Mouse (Mus musculus): ENCODE results near the gene Tcfl5. TPM values are rescaled to one million over a fixed set of nuclear protein-coding genes. Genes with fewer than 3 reads are reported as not detected.

Tcfl5 gene
- 0.91 and 1.1 TPM in 2 replicates for polyA plus RNA-seq (2012; rRNA removed)

GRCm38 (mm10) chr2:180642555-180643260 is at the start of gene Tcfl5:
Gene Tcfl5 (minus strand): TSS chr2:180642708.
- TF ChIP-seq CTCF (IDR thresholded peaks at IDR 0.05; ENCODE audit: extremely low read depth, insufficient read depth, low read length) (no peak), POLR2A (IDR thresholded peaks at IDR 0.05; ENCODE audit: extremely low read depth, insufficient read depth, low read length) (no peak)
- no peaks in the 10 kb centered on the region for H3K4me1 ChIP-seq (ENCODE audit: control insufficient read depth, insufficient read depth, low read length)
- H3K4me3 ChIP-seq (ENCODE audit: insufficient read depth, low read length), result no peak within 1 kb of the TSS
- H3K27ac ChIP-seq (ENCODE audit: insufficient read depth, low read length), result no peak within 1 kb of the TSS

DNA sequence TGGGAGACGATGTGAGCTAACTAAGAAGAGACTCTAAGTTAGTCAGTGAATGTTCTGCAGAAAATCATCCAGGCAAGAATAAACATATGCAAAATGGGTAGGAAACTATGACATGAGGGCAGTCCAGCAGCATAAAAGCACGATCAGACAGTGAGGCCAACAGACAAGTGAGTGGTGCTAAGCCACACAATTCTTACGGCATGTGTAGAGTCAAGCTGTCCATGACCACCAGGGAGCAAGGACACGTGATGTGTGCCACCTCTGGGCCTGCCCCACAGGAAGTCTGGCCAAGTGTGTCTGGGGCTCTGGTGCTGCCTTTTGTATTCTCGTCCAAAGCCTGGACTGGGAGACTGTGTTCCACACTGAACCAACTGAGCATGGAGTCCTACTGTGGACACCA is 47.3 kb upstream of the Tcfl5 start:
- Histone ChIP-seq H3K4me3 (ENCODE audit: insufficient read depth, low read length) (no peak overlapping the region), H3K27ac (ENCODE audit: insufficient read depth, low read length) (no peak overlapping the region), H3K4me1 (ENCODE audit: control insufficient read depth, insufficient read depth, low read length) (peaks cover 12% of the 10 kb centered on the region)
- TF ChIP-seq CTCF (IDR thresholded peaks at IDR 0.05; ENCODE audit: extremely low read depth, insufficient read depth, low read length) (no peak), POLR2A (IDR thresholded peaks at IDR 0.05; ENCODE audit: extremely low read depth, insufficient read depth, low read length) (no peak)

GRCm38 (mm10) chr2:180684031-180684430 is 41.5 kb upstream of the Tcfl5 start:
- Histone ChIP-seq H3K4me3 (ENCODE audit: insufficient read depth, low read length) (no peak overlapping the region), H3K4me1 (ENCODE audit: control insufficient read depth, insufficient read depth, low read length) (no peaks in the 10 kb centered on the region), H3K27ac (ENCODE audit: insufficient read depth, low read length) (no peak overlapping the region)
- TF ChIP-seq CTCF (IDR thresholded peaks at IDR 0.05; ENCODE audit: extremely low read depth, insufficient read depth, low read length), result no peak
- no peak for TF ChIP-seq POLR2A (IDR thresholded peaks at IDR 0.05; ENCODE audit: extremely low read depth, insufficient read depth, low read length)

DNA sequence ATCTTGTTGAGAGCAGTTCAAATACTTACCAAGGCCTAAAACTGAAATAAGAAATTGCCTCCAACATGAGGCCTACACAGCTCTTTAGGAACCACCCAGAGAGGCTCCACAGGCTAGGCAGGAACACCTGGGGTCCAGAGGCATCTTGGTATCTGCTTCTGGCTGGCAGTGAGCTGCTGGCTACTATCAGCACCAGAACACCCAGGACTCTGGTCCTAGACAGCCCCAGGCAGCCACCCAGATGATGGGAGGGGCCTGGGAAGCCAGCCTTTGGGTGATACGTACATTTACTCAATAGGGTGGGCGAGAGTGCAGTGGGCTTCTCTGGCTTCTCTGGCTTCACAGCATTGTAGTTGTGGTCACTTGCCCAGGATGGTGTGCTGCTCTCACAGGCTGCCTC is 41.0 kb upstream of the Tcfl5 start:
- no peak for TF ChIP-seq CTCF (IDR thresholded peaks at IDR 0.05; ENCODE audit: extremely low read depth, insufficient read depth, low read length)
- TF ChIP-seq POLR2A (IDR thresholded peaks at IDR 0.05; ENCODE audit: extremely low read depth, insufficient read depth, low read length), result no peak
- no peak overlapping the region for H3K4me3 ChIP-seq (ENCODE audit: insufficient read depth, low read length)

GRCm38 (mm10) chr2:180681225-180681624 is 38.7 kb upstream of the Tcfl5 start:
- H3K4me1 ChIP-seq (ENCODE audit: control insufficient read depth, insufficient read depth, low read length), result no peaks in the 10 kb centered on the region
- no peak for TF ChIP-seq POLR2A (IDR thresholded peaks at IDR 0.05; ENCODE audit: extremely low read depth, insufficient read depth, low read length)
- TF ChIP-seq CTCF (IDR thresholded peaks at IDR 0.05; ENCODE audit: extremely low read depth, insufficient read depth, low read length), result no peak
- H3K4me3 ChIP-seq (ENCODE audit: insufficient read depth, low read length), result no peak overlapping the region
- H3K27ac ChIP-seq (ENCODE audit: insufficient read depth, low read length), result no peak overlapping the region

More for the DNA sequence above, 41.0 kb upstream of the Tcfl5 start:
- no peaks in the 10 kb centered on the region for H3K4me1 ChIP-seq (ENCODE audit: control insufficient read depth, insufficient read depth, low read length)
- no peak overlapping the region for H3K27ac ChIP-seq (ENCODE audit: insufficient read depth, low read length)

GRCm38 (mm10) chr2:180678609-180679140 is 36.2 kb upstream of the Tcfl5 start:
- H3K4me3 ChIP-seq (ENCODE audit: insufficient read depth, low read length), result no peak overlapping the region
- TF ChIP-seq CTCF (IDR thresholded peaks at IDR 0.05; ENCODE audit: extremely low read depth, insufficient read depth, low read length), result peak; percentile 69
- TF ChIP-seq POLR2A (IDR thresholded peaks at IDR 0.05; ENCODE audit: extremely low read depth, insufficient read depth, low read length), result 0 out of 2 replicates have a peak, but pooled peaks have one; percentile 24
- no peaks in the 10 kb centered on the region for H3K4me1 ChIP-seq (ENCODE audit: control insufficient read depth, insufficient read depth, low read length)
- no peak overlapping the region for H3K27ac ChIP-seq (ENCODE audit: insufficient read depth, low read length)

DNA sequence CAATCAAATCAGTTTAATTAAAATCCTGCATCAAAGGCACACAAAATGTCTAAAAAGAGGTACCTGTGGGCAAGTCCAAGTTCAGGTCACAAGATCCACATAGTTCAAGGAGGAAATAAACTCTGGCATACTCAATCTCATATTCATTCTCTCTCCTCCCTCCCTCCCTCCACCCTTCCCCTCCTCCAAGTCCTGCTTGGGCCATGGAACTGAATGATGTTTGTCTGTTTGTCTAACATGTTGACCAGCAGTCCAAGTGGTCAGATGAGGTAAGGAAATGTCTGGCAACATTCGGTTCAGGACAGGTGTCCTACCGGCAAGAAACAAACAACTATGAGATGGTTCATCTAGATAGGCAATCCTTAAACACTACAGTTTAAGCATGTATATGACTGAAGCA is 34.2 kb upstream of the Tcfl5 start:
- Histone ChIP-seq H3K4me1 (ENCODE audit: control insufficient read depth, insufficient read depth, low read length) (no peaks in the 10 kb centered on the region), H3K27ac (ENCODE audit: insufficient read depth, low read length) (no peak overlapping the region), H3K4me3 (ENCODE audit: insufficient read depth, low read length) (no peak overlapping the region)
- TF ChIP-seq CTCF (IDR thresholded peaks at IDR 0.05; ENCODE audit: extremely low read depth, insufficient read depth, low read length), result no peak
- no peak for TF ChIP-seq POLR2A (IDR thresholded peaks at IDR 0.05; ENCODE audit: extremely low read depth, insufficient read depth, low read length)

DNA sequence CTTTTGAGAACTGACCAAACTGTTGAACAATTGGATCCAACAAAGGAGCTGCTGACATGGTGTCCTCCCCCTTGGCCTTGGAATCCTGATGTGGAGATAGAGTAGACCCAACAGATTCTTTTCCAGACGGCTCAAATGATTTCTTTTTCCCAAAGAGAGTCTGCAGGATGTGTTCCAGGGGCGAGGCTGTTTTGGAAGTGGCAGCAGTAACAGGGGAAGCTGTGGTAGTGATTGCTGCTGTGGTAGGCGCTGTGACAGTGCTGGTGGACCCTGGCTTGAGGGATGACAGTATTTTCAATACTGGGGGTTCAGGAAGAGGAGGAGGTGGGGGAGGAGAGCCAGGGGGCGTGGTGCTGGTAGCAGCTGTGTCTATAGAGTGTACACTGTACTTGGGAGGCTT is 19.5 kb upstream of the Tcfl5 start:
- Histone ChIP-seq H3K4me3 (ENCODE audit: insufficient read depth, low read length) (no peak overlapping the region), H3K4me1 (ENCODE audit: control insufficient read depth, insufficient read depth, low read length) (peaks cover 2% of the 10 kb centered on the region; the same call in 1 of the 2 replicates), H3K27ac (ENCODE audit: insufficient read depth, low read length) (no peak overlapping the region)
- TF ChIP-seq POLR2A (IDR thresholded peaks at IDR 0.05; ENCODE audit: extremely low read depth, insufficient read depth, low read length), result no peak
- TF ChIP-seq CTCF (IDR thresholded peaks at IDR 0.05; ENCODE audit: extremely low read depth, insufficient read depth, low read length), result no peak

GRCm38 (mm10) chr2:180660521-180660920 is 18.0 kb upstream of the Tcfl5 start:
- H3K4me1 ChIP-seq (ENCODE audit: control insufficient read depth, insufficient read depth, low read length), result peaks cover 2% of the 10 kb centered on the region; the same call in 1 of the 2 replicates

More at GRCm38 (mm10) chr2:180660521-180660920, 18.0 kb upstream of the Tcfl5 start:
- no peak overlapping the region for H3K27ac ChIP-seq (ENCODE audit: insufficient read depth, low read length)
- TF ChIP-seq POLR2A (IDR thresholded peaks at IDR 0.05; ENCODE audit: extremely low read depth, insufficient read depth, low read length), result no peak
- no peak overlapping the region for H3K4me3 ChIP-seq (ENCODE audit: insufficient read depth, low read length)
